Mouse (Mus musculus) 3T3-L1 (cell line): Measurements from ENCODE around the gene Rorb.

Experiments used
- DNase-seq: peaks from one replicate; pipeline ENCODE4 v3.0.0-alpha.2; 2015; ENCODE audit warnings: low read depth, low spot score

Rorb gene

GRCm38 (mm10) chr19:19110793-19111427, at the start of gene Rorb:
Rorb (minus strand) TSS chr19:19111196.
- DNase-seq, result no peak

GRCm38 (mm10) chr19:19148847-19149246, 37.9 kb upstream of the Rorb start:
- DNase-seq, result no peak

- no peak for DNase-seq
Observed at GRCm38 (mm10) chr19:19144447-19144846, 33.5 kb upstream of the Rorb start.

GRCm38 (mm10) chr19:19136856-19137255, 25.9 kb upstream of the Rorb start:
- no peak for DNase-seq

- no peak for DNase-seq
Observed at GRCm38 (mm10) chr19:19135838-19136237, 24.8 kb upstream of the Rorb start.

GRCm38 (mm10) chr19:19122324-19122723, 11.3 kb upstream of the Rorb start:
- DNase-seq, result peak; percentile 33

GRCm38 (mm10) chr19:19112180-19112579, 1.2 kb upstream of the Rorb start:
- no peak for DNase-seq

- no peak for DNase-seq
Observed at GRCm38 (mm10) chr19:19111428-19112170, 603 bp upstream of the Rorb start.

GRCm38 (mm10) chr19:19110011-19110768, 806 bp downstream of the Rorb start:
- DNase-seq, result no peak

- DNase-seq, result no peak
Observed at GRCm38 (mm10) chr19:19108596-19109381, 2.2 kb downstream of the Rorb start.

GRCm38 (mm10) chr19:19104581-19104980, 6.4 kb downstream of the Rorb start:
- no peak for DNase-seq

- DNase-seq, result peak; percentile 10
Observed at GRCm38 (mm10) chr19:19097149-19097548, 13.8 kb downstream of the Rorb start.

- no peak for DNase-seq
Observed at GRCm38 (mm10) chr19:19089427-19089826, 21.6 kb downstream of the Rorb start.

- DNase-seq, result peak; percentile 10
Observed at GRCm38 (mm10) chr19:19077880-19078279, 33.1 kb downstream of the Rorb start.

GRCm38 (mm10) chr19:19074756-19075155, 36.2 kb downstream of the Rorb start:
- DNase-seq, result no peak

GRCm38 (mm10) chr19:19058710-19059398, 52.1 kb downstream of the Rorb start:
- DNase-seq, result no peak

- no peak for DNase-seq
Observed at GRCm38 (mm10) chr19:19058201-19058600, 52.8 kb downstream of the Rorb start.

- DNase-seq, result peak; percentile 64
Observed at GRCm38 (mm10) chr19:19043138-19043537, 67.9 kb downstream of the Rorb start.

GRCm38 (mm10) chr19:19040800-19041199, 70.2 kb downstream of the Rorb start:
- peak; percentile 29 for DNase-seq

- no peak for DNase-seq
Observed at GRCm38 (mm10) chr19:19034482-19035315, 76.3 kb downstream of the Rorb start.
